Mouse (Mus musculus): ENCODE data around the gene Cnot4. TPM values are rescaled to one million over a fixed set of nuclear protein-coding genes. Genes with fewer than 3 reads are reported as not detected.

Cnot4 gene
- 35.9 TPM for polyA plus RNA-seq (2014; fragmentation: Illumina TruSeq; extraction: RNeasy Lipid Tissue Mini Kit (QIAGEN cat#74804); ENCODE audit: low replicate concordance)

DNA sequence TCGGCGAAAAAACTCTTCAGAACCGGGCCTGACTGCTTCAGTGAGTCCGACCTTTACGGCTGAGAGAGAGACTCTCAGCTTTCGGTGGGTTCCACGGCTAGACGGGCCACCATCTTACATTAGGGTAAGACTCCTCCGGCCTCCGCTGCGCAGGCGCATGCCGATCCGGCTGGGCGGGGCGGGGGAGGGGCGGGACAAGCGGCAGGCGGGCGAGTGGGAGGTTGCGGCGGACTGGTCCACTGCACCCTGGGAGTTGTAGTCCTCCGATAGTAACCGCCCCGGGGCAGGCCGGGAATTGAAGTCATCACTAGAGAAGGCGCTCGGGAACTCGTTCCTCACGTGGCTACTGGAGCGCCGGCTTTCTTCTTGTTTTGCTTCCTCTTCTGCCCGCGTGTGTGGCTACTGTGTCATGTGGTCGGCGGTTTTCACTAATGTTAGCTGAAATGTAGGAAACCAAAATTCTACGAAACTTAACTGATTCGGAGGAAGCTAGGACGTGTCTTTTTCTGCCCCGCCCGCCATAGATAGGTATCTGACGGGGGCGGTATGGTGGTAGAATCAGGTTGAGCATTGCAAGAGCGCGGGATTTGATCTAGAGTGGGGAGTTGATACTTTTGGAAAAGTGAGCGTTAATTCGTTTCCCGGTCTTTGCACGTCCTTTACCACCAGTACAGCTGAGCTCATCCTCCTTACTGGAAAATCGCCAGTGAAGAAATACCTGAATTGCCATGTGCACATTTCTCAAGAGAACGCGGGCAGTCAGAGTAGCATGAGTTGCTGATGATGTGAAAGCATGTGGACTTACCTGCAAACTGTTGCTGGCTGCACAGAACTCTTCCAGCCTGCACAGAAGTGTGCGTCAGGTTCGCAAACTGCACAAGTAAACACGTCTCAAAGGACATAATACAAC, at the start of gene Cnot4:
Gene Cnot4, minus strand, starts transcription at position 146 of the 910 bp plus-strand sequence.

DNA sequence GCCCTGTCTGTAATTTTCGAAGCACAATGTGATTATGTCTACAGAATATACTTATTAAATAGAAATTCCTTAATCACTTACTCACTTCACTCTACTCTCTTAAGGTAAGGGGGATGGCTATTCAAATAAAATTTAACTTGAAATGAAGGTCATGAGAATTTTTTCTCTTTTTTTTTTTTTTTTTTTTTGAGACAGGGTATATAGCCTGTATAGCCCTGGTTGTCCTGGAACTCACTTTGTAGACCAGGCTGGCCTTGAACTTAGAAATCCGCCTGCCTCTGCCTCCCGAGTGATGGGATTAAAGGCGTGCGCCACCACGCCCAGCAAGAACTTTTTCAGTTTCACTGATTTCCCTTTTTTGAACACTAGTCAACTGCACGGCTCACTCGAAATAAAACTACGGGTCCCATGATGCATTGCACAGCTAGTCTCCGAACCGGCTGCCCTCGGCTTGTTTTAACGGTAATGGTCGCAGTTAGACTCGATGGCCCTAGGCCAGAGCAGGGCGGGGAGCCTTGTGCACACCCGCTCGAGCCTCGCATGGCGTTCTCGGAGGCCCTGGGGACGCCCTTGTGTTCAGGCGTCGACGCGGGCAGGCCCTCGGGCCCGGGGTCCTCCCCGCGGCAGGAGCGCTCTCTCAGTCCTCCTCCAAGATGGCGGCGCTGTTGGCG, 43.6 kb upstream of the Cnot4 start, which contains the start of gene Nup205:
Gene Nup205, plus strand, starts transcription at position 443 of the 671 bp plus-strand sequence.

DNA sequence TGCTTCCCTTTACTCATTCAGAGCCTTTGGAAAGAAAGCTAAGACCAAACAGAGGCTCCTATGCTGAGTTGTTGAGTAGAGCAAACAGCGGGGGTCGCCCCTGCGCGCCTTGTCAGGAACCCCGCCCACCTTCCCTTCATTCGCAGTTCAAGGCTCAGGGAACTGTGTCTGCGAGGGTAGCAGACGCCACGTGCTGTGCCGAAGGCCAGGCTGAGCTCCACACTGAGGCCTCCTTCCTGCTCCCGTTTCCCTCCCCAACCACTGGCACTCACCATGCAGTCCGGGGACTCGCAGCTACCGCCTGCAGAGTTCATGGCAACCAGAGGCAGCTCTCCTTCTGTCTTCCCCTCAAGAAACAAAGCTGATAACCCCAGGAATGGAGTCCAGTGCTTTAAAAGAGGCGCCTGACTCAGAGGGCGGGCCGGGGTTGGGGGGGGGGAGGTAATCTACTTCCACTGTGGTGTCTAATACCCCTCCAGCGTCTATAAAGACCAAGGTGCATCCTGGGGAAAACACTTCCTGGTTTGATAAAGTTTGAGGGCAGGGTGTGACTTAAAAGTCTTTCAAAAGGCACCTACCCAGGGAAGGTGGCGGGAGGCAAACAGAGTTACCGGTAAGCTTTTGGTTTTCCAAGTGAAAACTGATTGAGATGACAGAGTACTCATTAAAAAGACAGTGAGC, 145.3 kb downstream of the Cnot4 start, which contains the start of gene Slc23a4:
Gene Slc23a4, minus strand, starts transcription at position 324 of the 681 bp plus-strand sequence.

Other genes starting within 250 kb of the Cnot4 start
- not detected for gene Wdr91, start 222.8 kb downstream of the Cnot4 start, polyA plus RNA-seq (2014; fragmentation: Illumina TruSeq; extraction: RNeasy Lipid Tissue Mini Kit (QIAGEN cat#74804); ENCODE audit: low replicate concordance)
- gene Stra8, start 213.6 kb downstream of the Cnot4 start, polyA plus RNA-seq (2014; fragmentation: Illumina TruSeq; extraction: RNeasy Lipid Tissue Mini Kit (QIAGEN cat#74804); ENCODE audit: low replicate concordance): not detected
- gene Slc23a4, start 145.3 kb downstream of the Cnot4 start, polyA plus RNA-seq (2014; fragmentation: Illumina TruSeq; extraction: RNeasy Lipid Tissue Mini Kit (QIAGEN cat#74804); ENCODE audit: low replicate concordance): 20.2 TPM
- gene Nup205, start 43.7 kb upstream of the Cnot4 start, polyA plus RNA-seq (2014; fragmentation: Illumina TruSeq; extraction: RNeasy Lipid Tissue Mini Kit (QIAGEN cat#74804); ENCODE audit: low replicate concordance): 12.6 TPM
- not detected for gene Slc13a4, start 174.4 kb upstream of the Cnot4 start, polyA plus RNA-seq (2014; fragmentation: Illumina TruSeq; extraction: RNeasy Lipid Tissue Mini Kit (QIAGEN cat#74804); ENCODE audit: low replicate concordance)
- gene Fam180a, start 192.4 kb upstream of the Cnot4 start, polyA plus RNA-seq (2014; fragmentation: Illumina TruSeq; extraction: RNeasy Lipid Tissue Mini Kit (QIAGEN cat#74804); ENCODE audit: low replicate concordance): 1.8 TPM

All from small intestine, adult 10 weeks (tissue).